Mouse (Mus musculus) embryo, embryonic 10 days (tissue): ENCODE data around the gene Coa7.
"Not testable (repeated sequence)": the region's sequence is repeated elsewhere in the genome, so short reads cannot be mapped to it uniquely, and the experiment has no call there.

Experiments
- DNase-seq: peaks from one replicate; pipeline ENCODE4 v3.0.0-alpha.2; 2015; ENCODE audit warnings: low spot score

Coa7 gene

GRCm38 (mm10) chr4:108344631-108345083, 16.7 kb downstream of the Coa7 start:
- DNase-seq: no peak

DNA sequence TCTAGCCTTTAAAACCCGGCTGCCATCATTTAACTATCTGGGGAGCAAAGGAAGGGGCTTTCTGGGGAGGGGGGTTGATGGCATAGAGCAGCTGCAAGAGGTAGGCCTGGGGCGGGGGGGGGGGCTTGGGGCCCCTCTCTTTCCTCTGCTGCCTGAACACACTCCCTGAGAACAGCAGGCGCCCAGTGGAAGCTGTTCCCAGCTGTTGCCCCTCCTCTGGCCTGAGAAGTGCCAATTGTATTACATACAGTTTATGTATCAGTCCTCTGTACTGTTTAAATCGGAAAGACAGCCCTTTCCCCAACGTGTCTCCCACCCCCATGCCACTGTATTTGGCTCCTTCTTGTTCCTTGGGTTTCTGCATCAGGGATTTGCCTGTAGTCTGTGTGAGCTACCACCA, 17.9 kb downstream of the Coa7 start:
- no peak for DNase-seq

GRCm38 (mm10) chr4:108347111-108347510, 19.2 kb downstream of the Coa7 start:
- no peak for DNase-seq

- peak; percentile 69 for DNase-seq
Observed at GRCm38 (mm10) chr4:108348256-108348875, 20.4 kb downstream of the Coa7 start.

GRCm38 (mm10) chr4:108349064-108349463, 21.1 kb downstream of the Coa7 start:
- DNase-seq: no peak

GRCm38 (mm10) chr4:108349836-108350547, 22.1 kb downstream of the Coa7 start:
- no peak for DNase-seq

DNA sequence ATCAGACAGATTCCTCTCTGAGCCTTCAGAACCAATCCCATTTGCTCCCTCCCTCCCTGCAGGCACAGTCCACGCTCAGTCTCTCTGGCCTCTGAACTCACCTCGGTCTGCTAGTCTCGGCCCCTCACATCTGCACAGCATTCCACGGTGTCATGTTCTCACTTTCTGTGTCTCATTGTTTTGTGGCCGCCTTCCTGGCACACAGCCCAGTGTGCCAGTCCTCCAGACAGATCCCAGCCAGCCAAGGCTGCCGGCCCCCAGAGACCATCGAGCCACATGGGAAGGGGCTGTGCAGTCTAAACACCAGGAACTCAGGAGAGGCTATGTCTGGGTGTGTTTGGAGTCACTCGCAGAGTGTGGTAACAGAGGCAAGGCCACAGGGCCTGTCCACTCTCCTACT, 22.9 kb downstream of the Coa7 start:
- DNase-seq: peak; percentile 83

GRCm38 (mm10) chr4:108353591-108353990, 25.7 kb downstream of the Coa7 start:
- DNase-seq: not testable (repeated sequence)

GRCm38 (mm10) chr4:108357458-108357857, 29.5 kb downstream of the Coa7 start:
- DNase-seq: no peak

- DNase-seq: no peak
Observed at GRCm38 (mm10) chr4:108358498-108358897, 30.6 kb downstream of the Coa7 start.

- DNase-seq: peak; percentile 95
Observed at GRCm38 (mm10) chr4:108360136-108361055, 32.5 kb downstream of the Coa7 start.

DNA sequence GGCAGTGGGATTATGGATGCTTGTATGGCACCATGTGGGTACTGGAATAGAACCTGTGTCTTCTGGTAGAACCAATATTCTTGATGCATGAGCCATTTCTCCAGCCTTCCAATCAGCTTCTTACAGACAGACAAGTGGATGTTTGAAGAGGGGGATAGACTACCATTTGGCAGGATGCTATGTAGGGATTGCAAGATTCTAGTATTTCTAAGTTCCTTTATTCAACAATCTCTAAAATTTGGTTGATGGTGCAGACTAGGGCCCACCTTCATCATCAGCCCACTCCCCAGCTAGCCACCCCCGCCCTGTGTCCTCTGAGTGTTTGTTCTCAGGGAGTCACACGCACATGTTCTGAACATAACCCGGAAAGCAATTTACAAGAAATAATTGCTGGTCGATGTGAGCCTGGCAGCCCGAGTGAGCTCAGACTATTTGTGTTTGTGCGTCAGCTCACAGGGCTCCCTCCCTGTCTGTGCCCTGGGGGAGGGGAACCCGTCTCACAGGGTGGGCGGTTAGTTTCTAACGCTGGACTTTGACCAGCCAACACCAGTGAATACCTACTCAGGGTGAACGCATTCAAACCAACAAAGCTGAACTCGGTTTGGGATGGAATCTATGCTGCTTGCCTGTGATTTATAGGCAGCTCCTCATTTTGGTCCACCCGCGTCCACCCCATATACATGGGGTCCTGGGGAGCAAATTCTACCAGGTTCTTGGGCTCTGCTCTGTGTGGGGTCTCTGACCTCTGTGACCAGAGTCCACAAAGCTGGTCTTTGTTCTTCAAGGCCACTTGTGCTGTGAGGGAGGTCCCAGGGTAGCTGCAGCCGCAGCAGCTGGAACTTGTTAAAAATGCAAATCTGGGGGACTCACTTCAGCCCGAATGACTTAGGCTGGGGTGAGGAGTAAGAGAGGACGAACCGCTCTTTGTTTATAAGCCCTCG, 34.7 kb downstream of the Coa7 start:
- peak; percentile 92 for DNase-seq

DNA sequence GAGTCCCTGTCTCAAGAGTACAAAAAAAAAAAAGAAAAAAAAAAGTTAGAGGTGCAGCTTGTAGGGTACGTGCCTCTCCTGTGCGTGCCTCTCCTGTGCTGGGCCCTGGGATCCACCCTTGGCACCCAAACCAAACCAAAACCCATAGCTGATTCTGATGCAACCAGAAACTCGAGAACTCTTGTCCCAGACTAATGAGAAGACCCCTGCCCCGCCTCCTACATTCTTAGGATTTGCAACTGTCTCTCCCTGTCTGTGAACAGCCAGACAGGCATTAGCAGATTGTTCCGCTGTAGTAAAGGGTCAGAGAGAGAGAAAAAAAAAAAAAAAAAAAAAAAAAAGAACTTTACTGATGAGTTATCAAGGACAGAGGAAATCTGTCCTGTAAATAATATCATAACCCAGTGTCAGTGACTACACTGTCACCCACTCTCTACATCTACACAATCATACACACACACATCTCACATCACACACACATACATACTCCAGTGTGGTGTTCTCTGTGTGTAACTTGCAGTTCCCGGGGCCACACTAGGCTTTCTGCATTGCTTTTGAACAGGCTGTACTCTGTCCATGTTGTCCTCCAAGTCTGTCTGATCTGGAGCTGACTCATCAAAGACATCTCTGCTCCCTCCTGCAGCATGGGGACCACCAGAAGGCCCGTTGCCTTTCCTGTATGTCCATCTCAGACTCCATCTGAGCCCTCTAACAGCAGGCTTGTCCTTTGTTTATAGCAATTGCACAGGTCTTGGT, 35.6 kb downstream of the Coa7 start:
- peak; percentile 80 for DNase-seq

DNA sequence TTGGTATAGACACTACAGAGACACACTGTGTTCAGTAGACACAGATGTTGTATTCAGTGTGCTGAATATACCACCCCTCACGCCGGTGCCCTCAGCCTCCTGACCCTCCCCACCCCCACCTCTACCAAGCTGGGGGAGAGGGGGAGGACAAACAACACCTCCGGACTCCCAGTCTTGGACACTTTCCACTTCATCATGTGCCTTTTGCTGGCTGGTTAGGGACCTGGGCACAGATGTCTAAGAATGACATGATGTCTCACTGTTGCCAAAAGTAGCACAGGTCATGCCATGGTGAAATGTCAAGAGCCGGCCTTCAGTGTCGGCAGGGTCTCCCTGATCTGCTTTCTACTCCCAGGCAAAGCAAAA, 36.2 kb downstream of the Coa7 start:
- DNase-seq: no peak

- DNase-seq: peak; percentile 63
Observed at GRCm38 (mm10) chr4:108369254-108369653, 41.3 kb downstream of the Coa7 start.

GRCm38 (mm10) chr4:108370409-108370808, 42.5 kb downstream of the Coa7 start:
- no peak for DNase-seq

DNA sequence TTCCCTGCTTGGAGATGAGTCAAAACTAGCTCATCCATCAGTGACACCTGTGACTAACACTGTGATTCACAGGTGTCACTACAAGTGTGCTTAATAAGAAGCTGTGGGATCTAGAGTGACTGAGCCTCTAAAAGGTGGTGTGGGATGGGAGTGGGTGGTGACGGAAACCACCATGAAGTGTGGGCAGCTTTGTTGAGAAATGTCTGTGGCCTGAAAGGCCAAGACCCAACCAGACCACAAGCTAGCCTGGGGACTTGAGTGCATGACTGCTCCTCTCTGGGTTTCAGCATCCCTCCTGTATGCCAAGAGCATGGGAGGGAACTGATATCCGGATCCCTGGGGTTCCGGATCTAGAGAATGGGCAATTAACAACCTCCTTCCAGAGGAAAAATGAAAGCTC, 43.5 kb downstream of the Coa7 start:
- DNase-seq: no peak

DNA sequence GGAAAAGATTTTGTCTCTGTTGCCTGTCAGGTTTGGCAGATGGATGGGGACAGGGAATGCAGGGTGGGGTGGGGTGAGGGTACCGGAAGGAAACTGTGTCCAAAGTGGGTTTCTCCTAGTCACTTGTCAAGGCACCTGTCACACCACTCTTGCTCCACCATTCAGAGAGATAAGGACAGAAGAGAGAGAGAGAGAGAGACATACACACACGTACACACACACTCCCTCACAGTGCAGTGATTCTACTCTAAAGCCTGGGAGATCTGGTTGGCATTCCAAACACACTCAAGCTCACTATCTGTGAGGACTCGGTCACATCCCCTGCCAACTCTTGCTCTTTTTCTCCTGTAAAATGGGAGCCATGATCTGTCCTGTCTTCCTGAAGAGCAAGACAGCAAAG, 44.2 kb downstream of the Coa7 start:
- no peak for DNase-seq

GRCm38 (mm10) chr4:108379476-108379875, 51.5 kb downstream of the Coa7 start:
- DNase-seq: no peak

DNA sequence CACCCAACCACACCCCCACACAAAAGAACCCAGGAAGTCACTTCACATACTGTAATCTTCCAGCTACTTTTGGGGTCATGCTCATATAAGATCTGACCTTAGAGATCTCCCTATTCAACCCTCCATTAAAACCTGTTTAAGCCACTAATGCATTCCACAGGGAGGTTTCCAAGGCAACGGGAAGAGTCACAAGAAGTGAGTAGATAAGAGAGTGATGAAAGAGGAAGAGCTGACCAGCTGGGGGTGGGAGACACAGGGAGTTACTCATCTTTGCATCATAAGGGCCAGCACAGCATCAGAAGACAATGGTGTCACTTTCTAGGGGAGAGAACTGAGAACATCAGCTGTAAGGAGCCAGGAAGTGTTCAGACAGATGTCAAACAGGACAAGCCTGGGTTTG, 52.2 kb downstream of the Coa7 start:
- DNase-seq: peak; percentile 65

- DNase-seq: peak; percentile 46
Observed at GRCm38 (mm10) chr4:108383183-108383714, 55.3 kb downstream of the Coa7 start, which contains the start of gene Shisal2a. Gene Shisal2a (minus strand): TSS chr4:108383349.
